Mouse (Mus musculus) testis, adult 2 months (tissue): ENCODE results near the gene Dnajc14. TPM values are rescaled to one million over a fixed set of nuclear protein-coding genes. Genes with fewer than 3 reads are reported as not detected.

Experiments
- H3K27ac ChIP-seq: fragments of 200-500 bp; 2 replicates; pipeline ENCODE4 v1.5.1; 2012; ENCODE audit warnings: low read depth, low read length; ENCODE audit not compliant: control insufficient read depth, insufficient read depth
- H3K27me3 ChIP-seq: fragments of 200-500 bp; 2 replicates; pipeline ENCODE4 v1.6.1; 2012; ENCODE audit warnings: mild to moderate bottlenecking, low read length, moderate library complexity; ENCODE audit not compliant: control insufficient read depth, insufficient read depth
- H3K36me3 ChIP-seq: fragments of 200-500 bp; 2 replicates; pipeline ENCODE4 v1.6.1; 2012; ENCODE audit warnings: mild to moderate bottlenecking, low read length; ENCODE audit not compliant: control insufficient read depth, insufficient read depth
- H3K4me1 ChIP-seq: fragments of 200-500 bp; 2 replicates; pipeline ENCODE4 v1.6.1; 2012; ENCODE audit warnings: low read length; ENCODE audit not compliant: control insufficient read depth, insufficient read depth
- H3K4me3 ChIP-seq: fragments of 200-500 bp; 2 replicates; pipeline ENCODE4 v1.5.1; 2012; ENCODE audit warnings: low read depth, mild to moderate bottlenecking, low read length, moderate library complexity, mixed read lengths; ENCODE audit not compliant: control insufficient read depth
- CTCF ChIP-seq: fragments of 200-500 bp; IDR thresholded peaks from 2 replicates; pipeline ENCODE4 v1.5.1; 2012; ENCODE audit warnings: low read depth, mild to moderate bottlenecking, inconsistent platforms, low read length, moderate library complexity; ENCODE audit not compliant: control insufficient read depth, insufficient read depth, insufficient replicate concordance
- POLR2A ChIP-seq: fragments of 200-500 bp; IDR thresholded peaks from 2 replicates; pipeline ENCODE4 v1.6.1; 2012; ENCODE audit warnings: low read depth, mild to moderate bottlenecking, inconsistent platforms, low read length, moderate library complexity; ENCODE audit not compliant: control insufficient read depth
- polyA plus RNA-seq: library from polyadenylated mRNA; depleted of rRNA; stranded (reverse); fragments of >200 nt; gene quantifications from 2 replicates; pipeline ENCODE4 v1.2.3, GENCODE M21; 2012

The Dnajc14 gene
- polyA plus RNA-seq, 1 experiment = 10.4 TPM

DNA sequence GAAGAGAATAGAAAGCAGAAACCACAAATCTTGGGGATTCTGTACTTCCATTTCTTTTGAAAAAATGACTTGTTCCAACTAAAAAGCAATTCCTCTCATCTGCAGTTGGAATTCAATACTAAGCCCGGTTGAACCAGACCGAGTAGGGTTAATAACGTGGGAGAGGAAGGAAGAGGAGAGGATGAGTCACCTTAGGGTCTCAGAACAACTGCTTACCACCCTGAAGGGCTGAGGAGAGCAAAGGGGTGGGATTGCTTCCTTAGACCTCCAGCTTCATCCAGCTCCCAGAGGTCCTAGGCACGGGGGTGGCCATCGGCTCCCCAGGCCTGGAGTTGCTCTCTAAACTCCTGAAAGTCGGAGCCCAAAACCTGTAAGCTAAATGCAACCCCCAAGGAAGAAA lies 501 bp upstream of the Dnajc14 start:
- no peaks in the 10 kb centered on the region for H3K27me3 ChIP-seq
- TF ChIP-seq POLR2A = no peak
- TF ChIP-seq CTCF = no peak
- peaks cover 22% of the 10 kb centered on the region for H3K4me1 ChIP-seq
- no peak overlapping the region; the same call in 1 of the 2 replicates for H3K27ac ChIP-seq
- no peak overlapping the region for H3K4me3 ChIP-seq
- H3K36me3 ChIP-seq = no peaks in the 10 kb centered on the region

DNA sequence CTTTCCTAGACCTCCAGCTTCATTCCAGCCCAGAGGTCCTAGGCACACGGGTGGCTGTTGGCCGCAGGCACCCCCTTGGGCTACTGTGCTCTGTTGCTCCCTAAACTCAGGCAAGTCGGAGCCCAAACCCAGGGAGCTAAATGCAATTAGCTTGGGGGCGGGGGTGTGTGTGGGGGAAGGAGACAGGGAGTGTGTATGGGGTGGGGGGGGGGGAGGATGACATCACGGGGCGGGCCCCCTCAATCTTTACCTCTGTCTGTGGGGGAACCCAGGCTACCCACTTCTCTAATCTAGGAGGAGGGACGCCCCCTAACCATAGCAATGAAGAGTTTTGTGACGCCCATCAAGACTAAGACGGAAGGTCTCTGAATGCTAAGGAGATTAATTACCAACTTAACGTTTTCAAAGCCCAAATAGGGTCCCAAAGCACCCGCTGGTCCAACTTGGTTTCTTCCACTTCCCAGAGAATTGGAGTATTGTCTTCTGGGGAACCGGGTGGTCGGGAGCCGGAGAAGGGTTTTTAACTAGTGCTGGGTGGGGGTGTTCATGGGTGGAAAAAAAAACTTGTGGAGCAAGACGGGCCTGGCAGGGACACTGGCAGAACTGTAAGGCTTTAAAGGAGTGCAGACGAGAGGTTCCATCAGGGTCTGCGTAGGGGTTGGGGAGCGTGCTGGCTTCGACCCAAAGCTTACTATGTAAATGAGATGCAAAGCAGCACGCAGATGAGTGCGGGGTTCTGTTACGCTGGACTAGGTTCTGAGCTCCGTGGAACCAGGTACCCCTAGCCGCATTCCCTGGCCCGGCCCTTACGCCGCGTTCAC lies 619 bp downstream of the Dnajc14 start, which contains the start of gene Tmem198b:
Tmem198b (minus strand) TSS at position 100 of the 821 bp plus-strand sequence.
- H3K4me3 ChIP-seq = peak within 1 kb of the TSS; percentile 78
- H3K27ac ChIP-seq = peak within 1 kb of the TSS; percentile 68
- TF ChIP-seq CTCF = no peak
- TF ChIP-seq POLR2A = no peak
- peaks cover 22% of the 10 kb centered on the region for H3K4me1 ChIP-seq
- no peaks in the 10 kb centered on the region for H3K36me3 ChIP-seq
- no peaks in the 10 kb centered on the region for H3K27me3 ChIP-seq

DNA sequence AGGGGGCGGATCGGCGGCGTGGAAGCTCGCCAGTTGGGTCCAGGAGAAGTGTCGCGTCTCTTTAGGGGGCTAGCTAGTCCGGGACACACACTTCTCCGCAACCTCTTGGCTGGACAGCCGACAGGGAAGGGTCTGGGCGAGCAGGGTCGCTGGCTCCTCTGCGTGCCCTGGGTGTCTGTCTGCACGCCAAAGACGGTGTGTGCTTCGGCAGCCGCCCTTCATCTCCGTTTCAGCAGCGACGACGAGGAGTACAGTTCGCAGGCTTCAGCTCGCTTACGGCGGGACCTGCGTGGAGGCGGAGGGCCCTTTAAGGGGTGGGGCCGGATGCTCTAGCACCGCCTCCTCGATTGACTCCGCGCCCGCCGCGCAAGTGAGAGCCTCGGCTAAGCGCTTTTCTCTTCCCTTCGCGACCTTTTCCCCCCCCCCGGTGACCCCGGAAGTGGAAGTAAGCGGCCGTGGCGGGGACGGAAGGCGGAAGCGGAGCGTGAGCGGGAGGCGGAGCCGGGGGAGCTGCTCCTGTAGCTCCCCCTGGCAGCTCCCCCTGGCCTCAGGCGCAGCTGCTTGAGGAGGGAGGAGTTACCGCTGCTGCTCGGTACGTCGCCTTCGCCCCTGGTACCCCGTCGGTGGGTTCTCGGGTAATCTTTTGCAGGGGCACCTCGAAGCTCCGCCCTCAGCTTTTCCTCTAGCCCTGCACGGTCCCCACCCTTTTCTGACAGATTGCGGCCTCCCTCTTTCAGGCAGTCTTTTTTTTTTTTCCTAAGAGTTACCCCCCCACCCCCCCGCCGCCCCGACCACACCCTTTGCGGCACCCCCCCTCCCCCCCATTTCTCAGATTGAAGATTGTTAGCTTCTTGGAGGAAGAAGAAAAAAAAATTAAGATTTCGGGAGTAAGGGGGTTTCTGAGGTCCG lies 1.5 kb downstream of the Dnajc14 start:
- H3K27me3 ChIP-seq = no peaks in the 10 kb centered on the region
- H3K36me3 ChIP-seq = no peaks in the 10 kb centered on the region
- peak overlapping the region; percentile 70 for H3K27ac ChIP-seq
- H3K4me3 ChIP-seq = peak overlapping the region; percentile 78
- peak; percentile 58; the same call in 1 of the 2 replicates for TF ChIP-seq POLR2A
- no peak for TF ChIP-seq CTCF
- H3K4me1 ChIP-seq = peaks cover 22% of the 10 kb centered on the region

DNA sequence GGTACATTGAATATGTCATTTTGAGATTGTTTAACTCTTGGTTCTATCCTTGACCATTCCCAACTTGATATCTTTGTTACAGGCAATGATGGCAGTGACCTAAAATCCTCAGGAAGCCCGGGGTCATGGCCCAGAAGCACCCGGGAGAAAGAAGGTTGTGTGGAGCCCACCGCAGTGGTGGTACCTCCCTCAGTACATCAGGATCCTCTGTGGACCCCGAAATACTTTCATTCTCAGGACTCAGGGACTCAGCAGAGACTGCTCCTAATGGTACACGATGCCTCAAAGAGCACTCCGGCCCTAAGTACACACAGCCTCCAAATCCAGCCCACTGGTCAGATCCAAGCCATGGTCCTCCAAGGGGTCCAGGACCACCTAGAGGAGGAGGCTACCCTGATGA lies 2.2 kb downstream of the Dnajc14 start:
- Histone ChIP-seq H3K27ac (no peak overlapping the region), H3K36me3 (no peaks in the 10 kb centered on the region), H3K4me3 (peak overlapping the region; percentile 55), H3K27me3 (no peaks in the 10 kb centered on the region), H3K4me1 (peaks cover 22% of the 10 kb centered on the region)
- TF ChIP-seq CTCF (no peak), POLR2A (no peak)

DNA sequence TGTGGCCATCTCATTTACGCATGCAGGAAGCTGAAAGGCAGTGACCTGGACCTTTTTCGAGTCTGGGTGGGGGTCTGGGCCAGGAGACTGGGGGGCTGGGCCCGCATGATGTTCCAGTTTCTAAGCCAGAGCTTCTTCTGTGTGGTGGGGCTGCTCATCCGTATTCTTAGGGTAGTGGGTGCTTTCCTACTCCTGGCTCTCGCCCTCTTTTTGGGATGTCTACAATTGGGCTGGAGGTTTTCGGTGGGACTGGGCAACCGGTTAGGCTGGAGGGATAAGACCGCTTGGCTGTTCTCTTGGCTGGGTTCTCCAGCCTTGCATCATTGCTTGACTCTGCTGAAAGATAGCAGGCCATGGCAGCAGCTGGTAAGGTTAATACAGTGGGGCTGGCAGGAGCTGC lies 3.2 kb downstream of the Dnajc14 start:
- peaks cover 22% of the 10 kb centered on the region for H3K4me1 ChIP-seq
- H3K36me3 ChIP-seq = no peaks in the 10 kb centered on the region
- no peak overlapping the region for H3K27ac ChIP-seq
- H3K4me3 ChIP-seq = no peak overlapping the region
- no peak for TF ChIP-seq POLR2A
- TF ChIP-seq CTCF = no peak
- H3K27me3 ChIP-seq = no peaks in the 10 kb centered on the region

DNA sequence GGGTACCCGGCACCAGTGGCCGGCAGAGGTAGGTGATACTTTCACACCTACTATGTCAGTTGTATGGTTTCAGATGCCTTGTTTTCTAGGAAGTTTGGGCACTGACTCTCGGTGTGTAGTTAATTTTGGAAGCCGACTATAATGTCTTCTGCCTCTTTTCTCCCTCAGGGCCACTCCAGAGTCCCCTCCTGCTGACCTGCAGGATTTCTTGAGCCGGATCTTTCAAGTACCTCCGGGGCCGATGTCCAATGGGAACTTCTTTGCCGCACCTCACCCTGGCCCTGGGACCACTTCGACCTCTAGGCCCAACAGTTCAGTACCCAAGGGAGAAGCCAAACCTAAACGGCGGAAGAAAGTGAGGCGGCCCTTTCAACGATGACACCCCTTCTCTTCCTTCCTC lies 13.2 kb downstream of the Dnajc14 start, which contains the start of gene Sarnp:
Sarnp (plus strand) TSS at position 301 of the 400 bp plus-strand sequence.
- peaks cover 5% of the 10 kb centered on the region for H3K36me3 ChIP-seq
- no peak for TF ChIP-seq POLR2A
- TF ChIP-seq CTCF = no peak
- no peak within 1 kb of the TSS for H3K27ac ChIP-seq
- H3K4me1 ChIP-seq = no peaks in the 10 kb centered on the region
- no peaks in the 10 kb centered on the region for H3K27me3 ChIP-seq
- no peak within 1 kb of the TSS for H3K4me3 ChIP-seq

DNA sequence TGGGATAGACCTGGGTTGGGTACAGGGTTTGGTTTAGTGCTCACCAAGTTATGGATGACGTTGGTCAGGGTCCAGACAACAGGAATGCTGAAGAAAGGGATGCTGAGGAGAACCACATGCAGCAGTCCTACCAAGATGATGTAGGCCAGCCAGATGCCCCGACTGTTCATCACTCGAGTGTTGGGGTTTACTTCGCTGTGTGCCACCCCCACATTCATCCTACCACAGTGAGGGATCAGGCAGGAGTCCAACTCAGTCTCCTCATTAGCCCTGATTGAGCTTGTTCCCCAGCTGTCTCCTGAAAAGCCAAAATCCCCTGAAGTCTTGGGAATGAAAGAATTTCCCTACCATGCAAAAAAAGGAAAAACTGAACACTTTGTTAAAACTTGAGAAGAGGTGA lies 16.4 kb downstream of the Dnajc14 start:
- TF ChIP-seq POLR2A = no peak
- no peak for TF ChIP-seq CTCF
- Histone ChIP-seq H3K27me3 (no peaks in the 10 kb centered on the region), H3K4me1 (no peaks in the 10 kb centered on the region), H3K27ac (no peak overlapping the region), H3K4me3 (peak overlapping the region; percentile 28), H3K36me3 (peaks cover 5% of the 10 kb centered on the region)
